Mouse (Mus musculus) heart, embryonic 12.5 days (tissue): Measurements from ENCODE around the gene Nelfa. TPM values are rescaled to one million over a fixed set of nuclear protein-coding genes. Genes with fewer than 3 reads are reported as not detected.
"Not testable (repeated sequence)": the region's sequence is repeated elsewhere in the genome, so short reads cannot be mapped to it uniquely, and the experiment has no call there.

Experiments
- ATAC-seq: fragments of 200-750 bp; cut with Nextera tagmentation; 2 replicates; pipeline ENCODE4 v1.8.0; 2017; ENCODE audit warnings: moderate TSS enrichment, moderate library complexity; ENCODE audit not compliant: insufficient number of reproducible peaks, low FRiP score
- H3K27ac ChIP-seq: fragments of 300-500 bp; sonication (generic); 2 replicates; pipeline ENCODE4 v1.5.1; 2016; ENCODE audit warnings: mild to moderate bottlenecking, moderate library complexity; ENCODE audit not compliant: poor library complexity, severe bottlenecking
- H3K27me3 ChIP-seq: fragments of 300-500 bp; sonication (generic); replicated peaks from 2 replicates; pipeline ENCODE4 v1.6.1; 2016; ENCODE audit warnings: mild to moderate bottlenecking, moderate library complexity
- H3K36me3 ChIP-seq: fragments of 300-500 bp; sonication (generic); 2 replicates; pipeline ENCODE4 v1.6.1; 2016; ENCODE audit warnings: mild to moderate bottlenecking, moderate library complexity
- H3K4me1 ChIP-seq: fragments of 300-500 bp; sonication (generic); replicated peaks from 2 replicates; pipeline ENCODE4 v1.6.1; 2016; ENCODE audit warnings: mild to moderate bottlenecking
- H3K4me2 ChIP-seq: fragments of 300-500 bp; sonication (generic); 2 replicates; pipeline ENCODE4 v1.6.1; 2016; ENCODE audit warnings: mild to moderate bottlenecking, moderate library complexity
- H3K4me3 ChIP-seq: fragments of 300-500 bp; sonication (generic); 2 replicates; pipeline ENCODE4 v1.5.1; 2016; ENCODE audit warnings: mild to moderate bottlenecking
- H3K9ac ChIP-seq: fragments of 300-500 bp; sonication (generic); 2 replicates; pipeline ENCODE4 v1.6.1; 2016; ENCODE audit warnings: mild to moderate bottlenecking, moderate library complexity
- H3K9me3 ChIP-seq: fragments of 300-500 bp; sonication (generic); replicated peaks from 2 replicates; pipeline ENCODE4 v1.6.1; 2016; ENCODE audit warnings: mild to moderate bottlenecking, moderate library complexity
- WGBS: fragments of 180-500 bp; shearing (Covaris S2); methylation state at CpG from one replicate; pipeline ENCODE4 v1.1.7; 2016; 5-methylcytosine and 5-hydroxymethylcytosine counted together
- polyA plus RNA-seq: library from polyadenylated mRNA; unstranded; fragments of >200 nt; fragmentation: Nextera tagmentation; extraction: Ambion mirVana; gene quantifications from 2 replicates; pipeline ENCODE4 v1.2.1, GENCODE M21; 2016

Nelfa gene
- polyA plus RNA-seq, 1 experiment from 2014 or later, result 36.5 TPM

GRCm38 (mm10) chr5:33947035-33947434, 10.8 kb upstream of the Nelfa start:
- H3K4me3 ChIP-seq, H3K4me1 ChIP-seq, H3K27ac ChIP-seq, H3K4me2 ChIP-seq, ATAC-seq, H3K36me3 ChIP-seq, H3K9ac ChIP-seq, H3K27me3 ChIP-seq: not testable (repeated sequence)
- H3K9me3 ChIP-seq, result peaks cover 19% of the 10 kb centered on the region
- WGBS, result 84% methylated on average over 16 of the region's 16 CpGs

- no peak overlapping the region for H3K27ac ChIP-seq
- no peak overlapping the region for H3K9ac ChIP-seq
- peaks cover 21% of the 10 kb centered on the region for H3K36me3 ChIP-seq
- no peak for ATAC-seq
- no peak overlapping the region for H3K4me3 ChIP-seq
- WGBS, result 76% methylated on average over 3 of the region's 3 CpGs
- H3K9me3 ChIP-seq, result peaks cover 13% of the 10 kb centered on the region
- peaks cover 19% of the 10 kb centered on the region for H3K4me1 ChIP-seq
- no peaks in the 10 kb centered on the region for H3K27me3 ChIP-seq
- H3K4me2 ChIP-seq, result no peak overlapping the region
Measured at GRCm38 (mm10) chr5:33938448-33938847, 2.2 kb upstream of the Nelfa start.

- Histone ChIP-seq H3K4me3 (peak overlapping the region; percentile 86; the same call in 1 of the 2 replicates), H3K4me1 (peaks cover 19% of the 10 kb centered on the region), H3K36me3 (peaks cover 24% of the 10 kb centered on the region), H3K4me2 (peak overlapping the region; percentile 34; the same call in 1 of the 2 replicates), H3K9ac (no peak overlapping the region), H3K27me3 (no peaks in the 10 kb centered on the region), H3K9me3 (peaks cover 13% of the 10 kb centered on the region), H3K27ac (no peak overlapping the region)
- 95% methylated on average over 2 of the region's 2 CpGs for WGBS
- no peak for ATAC-seq
Measured at GRCm38 (mm10) chr5:33937230-33937629, 1.0 kb upstream of the Nelfa start.

- Histone ChIP-seq H3K27ac (peak overlapping the region; percentile 90), H3K36me3 (peaks cover 32% of the 10 kb centered on the region), H3K9ac (peak overlapping the region; percentile 92), H3K9me3 (peaks cover 11% of the 10 kb centered on the region), H3K4me2 (peak overlapping the region; percentile 74), H3K27me3 (no peaks in the 10 kb centered on the region), H3K4me3 (peak overlapping the region; percentile 86), H3K4me1 (peaks cover 19% of the 10 kb centered on the region)
- peak; percentile 72 for ATAC-seq
- WGBS, result under 1% methylated on average over 39 of the region's 39 CpGs
Measured at GRCm38 (mm10) chr5:33935700-33936111, 507 bp downstream of the Nelfa start.

- ATAC-seq, result no peak
- H3K9ac ChIP-seq, result no peak overlapping the region; the same call in 1 of the 2 replicates
- WGBS, result 74% methylated on average over 7 of the region's 7 CpGs
Measured at GRCm38 (mm10) chr5:33934877-33935276, 1.3 kb downstream of the Nelfa start.

DNA sequence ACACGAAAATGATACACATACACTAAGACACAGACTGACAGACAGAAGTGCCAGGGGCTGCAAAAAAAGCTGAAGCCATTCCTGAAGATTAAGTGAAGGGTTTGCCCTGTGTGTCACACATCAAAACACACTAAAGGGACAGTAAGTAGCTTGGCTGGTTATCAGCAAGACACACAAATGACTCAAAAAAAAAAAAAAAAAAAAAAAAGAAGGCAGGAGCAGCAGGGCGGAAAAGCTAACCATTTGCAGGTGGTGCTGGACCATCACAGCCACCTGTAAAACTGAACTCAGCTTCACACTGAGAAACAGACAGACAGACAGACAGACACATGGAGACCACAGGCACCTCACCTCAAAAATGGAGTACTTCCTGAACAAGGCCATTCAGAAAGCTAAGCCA, 2.1 kb downstream of the Nelfa start:
- Histone ChIP-seq H3K9ac (no peak overlapping the region), H3K4me3 (no peak overlapping the region), H3K4me2 (peak overlapping the region; percentile 48; the same call in 1 of the 2 replicates), H3K27ac (no peak overlapping the region), H3K27me3 (no peaks in the 10 kb centered on the region), H3K9me3 (peaks cover 7% of the 10 kb centered on the region), H3K36me3 (peaks cover 34% of the 10 kb centered on the region), H3K4me1 (peaks cover 19% of the 10 kb centered on the region)
- no peak for ATAC-seq
- 82% methylated on average over 2 of the region's 2 CpGs for WGBS

More at GRCm38 (mm10) chr5:33934877-33935276, 1.3 kb downstream of the Nelfa start:
- H3K4me3 ChIP-seq, result peak overlapping the region; percentile 86
- H3K4me1 ChIP-seq, result peaks cover 19% of the 10 kb centered on the region
- no peaks in the 10 kb centered on the region for H3K27me3 ChIP-seq
- H3K36me3 ChIP-seq, result peaks cover 34% of the 10 kb centered on the region
- H3K4me2 ChIP-seq, result peak overlapping the region; percentile 74
- H3K9me3 ChIP-seq, result peaks cover 11% of the 10 kb centered on the region
- H3K27ac ChIP-seq, result no peak overlapping the region

DNA sequence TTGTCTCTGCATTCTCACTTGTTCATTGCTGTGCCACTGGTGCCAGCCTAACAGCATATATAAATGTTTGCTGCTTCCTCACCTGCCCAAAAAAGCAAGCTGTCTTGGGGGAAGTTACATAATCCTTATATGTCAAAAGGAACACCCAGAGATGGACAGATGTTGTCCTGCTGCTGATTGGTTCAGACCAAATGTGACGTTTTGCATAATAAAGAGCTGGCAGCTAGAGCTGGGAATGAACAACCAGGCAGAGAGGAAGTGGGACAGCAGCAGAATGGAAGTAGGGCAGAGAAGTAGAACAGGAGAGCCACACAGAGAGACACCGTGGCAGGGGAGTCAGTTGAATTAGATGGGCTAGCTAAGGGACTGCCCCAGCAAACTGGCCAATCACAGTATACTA, 3.8 kb downstream of the Nelfa start:
- H3K27me3 ChIP-seq, result no peaks in the 10 kb centered on the region
- peaks cover 35% of the 10 kb centered on the region for H3K36me3 ChIP-seq
- H3K4me2 ChIP-seq, result no peak overlapping the region
- H3K9ac ChIP-seq, result no peak overlapping the region
- peaks cover 18% of the 10 kb centered on the region for H3K4me1 ChIP-seq
- no peak overlapping the region for H3K4me3 ChIP-seq
- WGBS, result 74% methylated on average over 2 of the region's 2 CpGs
- no peak for ATAC-seq
- H3K9me3 ChIP-seq, result peaks cover 10% of the 10 kb centered on the region
- H3K27ac ChIP-seq, result no peak overlapping the region

DNA sequence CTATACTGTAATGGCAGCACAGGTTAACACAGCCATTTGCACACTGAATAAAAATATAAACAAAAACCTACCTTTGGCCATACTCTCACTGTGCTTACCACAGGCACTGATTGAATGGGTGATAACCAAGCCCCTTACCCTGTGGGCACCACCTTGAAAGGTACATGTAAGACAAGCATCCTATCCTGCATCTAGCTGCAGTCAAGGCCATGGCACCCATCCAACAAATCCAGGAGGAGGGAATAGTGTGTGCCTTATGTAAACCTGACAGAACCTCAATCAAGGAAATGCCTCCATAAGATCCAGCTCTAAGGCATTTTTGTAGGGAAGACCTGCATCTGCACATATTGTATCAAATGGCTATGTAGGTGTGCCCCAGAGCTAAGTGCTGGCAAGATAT, 10.0 kb downstream of the Nelfa start:
- Histone ChIP-seq H3K9me3 (peaks cover 10% of the 10 kb centered on the region), H3K9ac (no peak overlapping the region), H3K36me3 (peaks cover 44% of the 10 kb centered on the region), H3K4me1 (peaks cover 7% of the 10 kb centered on the region; the same call in 1 of the 2 replicates), H3K4me3 (no peak overlapping the region), H3K27ac (no peak overlapping the region), H3K4me2 (no peak overlapping the region), H3K27me3 (no peaks in the 10 kb centered on the region)
- no peak for ATAC-seq

DNA sequence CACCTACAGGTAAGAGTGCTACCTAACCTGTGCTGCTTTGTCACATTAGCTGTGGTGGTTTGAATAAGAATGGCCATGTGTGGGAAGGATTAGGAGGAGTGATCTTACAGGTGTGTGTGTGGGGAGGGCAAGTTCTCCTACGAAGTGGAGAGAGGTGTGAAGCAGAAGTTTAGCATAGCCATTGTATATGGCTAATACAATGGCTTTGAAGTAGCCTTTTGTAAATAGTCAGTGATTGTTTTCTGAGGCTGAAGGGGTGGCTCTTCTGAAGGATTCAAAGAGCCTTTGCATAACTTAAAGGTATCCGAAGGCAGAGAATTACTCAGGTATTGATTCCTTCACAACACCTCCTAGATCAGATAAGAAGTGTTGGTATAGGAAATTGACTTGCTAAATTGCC, 13.6 kb downstream of the Nelfa start:
- H3K27ac ChIP-seq, result no peak overlapping the region
- peaks cover 47% of the 10 kb centered on the region for H3K36me3 ChIP-seq
- 66% methylated on average over 2 of the region's 2 CpGs for WGBS
- no peak overlapping the region for H3K4me2 ChIP-seq
- peaks cover 12% of the 10 kb centered on the region; the same call in 1 of the 2 replicates for H3K4me1 ChIP-seq
- H3K9ac ChIP-seq, result no peak overlapping the region
- H3K27me3 ChIP-seq, result no peaks in the 10 kb centered on the region
- ATAC-seq, result no peak
- H3K4me3 ChIP-seq, result no peak overlapping the region
- no peaks in the 10 kb centered on the region for H3K9me3 ChIP-seq

GRCm38 (mm10) chr5:33921486-33922235, 14.6 kb downstream of the Nelfa start:
- Histone ChIP-seq H3K4me2 (no peak overlapping the region), H3K4me1 (peaks cover 12% of the 10 kb centered on the region; the same call in 1 of the 2 replicates), H3K4me3 (no peak overlapping the region), H3K9me3 (no peaks in the 10 kb centered on the region), H3K36me3 (peaks cover 48% of the 10 kb centered on the region), H3K27ac (no peak overlapping the region), H3K27me3 (no peaks in the 10 kb centered on the region), H3K9ac (no peak overlapping the region)
- no peak for ATAC-seq
- WGBS, result 79% methylated on average over 7 of the region's 7 CpGs

- Histone ChIP-seq H3K36me3 (peaks cover 48% of the 10 kb centered on the region), H3K27ac (no peak overlapping the region), H3K9ac (no peak overlapping the region), H3K27me3 (no peaks in the 10 kb centered on the region), H3K4me3 (no peak overlapping the region), H3K4me2 (no peak overlapping the region), H3K4me1 (peaks cover 12% of the 10 kb centered on the region; the same call in 1 of the 2 replicates), H3K9me3 (peaks cover under 1% of the 10 kb centered on the region; the same call in 1 of the 2 replicates)
- 36% methylated on average over 4 of the region's 4 CpGs for WGBS
- ATAC-seq, result peak; percentile 53
Measured at GRCm38 (mm10) chr5:33920924-33921323, 15.3 kb downstream of the Nelfa start.
